Mouse (Mus musculus) embryonic fibroblast, embryonic 13.5 days (primary cell): Measurements from ENCODE around the gene Stom.

ENCODE experiments used
- CTCF ChIP-seq: IDR thresholded peaks from 2 replicates; pipeline ENCODE4 v1.5.1; 2011; ENCODE audit warnings: mild to moderate bottlenecking, control low read depth, low read length, moderate library complexity, borderline replicate concordance; ENCODE audit not compliant: insufficient read depth
- POLR2A ChIP-seq: IDR thresholded peaks from 2 replicates; pipeline ENCODE4 v1.6.1; 2011; ENCODE audit warnings: low read depth, mild to moderate bottlenecking, control low read depth, low read length, moderate library complexity

- TF ChIP-seq POLR2A (no peak), CTCF (no peak)
Measured at GRCm38 (mm10) chr2:35338036-35338435, 1.3 kb upstream of the Stom start.
